Comparison of ENCODE assay signal across 15 mouse cellular contexts in the genomic region with DNA sequence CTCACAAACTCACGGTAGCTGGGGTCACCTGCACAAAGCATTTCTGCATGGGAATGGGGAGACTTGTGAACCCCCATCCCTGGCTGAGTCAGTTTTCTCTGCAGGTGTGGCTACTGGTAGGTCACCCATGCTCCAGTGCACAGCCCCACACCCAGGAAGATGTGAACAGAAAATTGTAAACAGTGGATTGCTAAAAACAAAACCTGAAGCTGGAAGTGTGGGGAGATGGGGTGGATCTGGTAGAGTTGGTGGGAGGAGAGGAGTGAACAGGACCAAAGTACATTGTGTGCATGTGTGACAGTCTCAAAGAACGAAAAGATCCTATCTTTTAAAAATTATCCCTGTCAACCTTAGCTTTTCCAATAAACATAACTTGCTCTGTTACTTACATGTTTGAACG.
"Had no signal": no experiment of that assay in that cellular context is flagged by ENCODE, and none has a peak within 500 bp of the region (broad histone marks: within the 10 kb centered on the region; RNA-seq: fewer than 3 reads in every experiment).

No protein-coding gene starts in this region.

- DNase-seq: kidney, adult 8-10 months; kidney, postnatal 14 days; lung, adult 2 months; lung, postnatal 10 days; lung, postnatal 4 days; midbrain, embryonic 14.5 days; retina, postnatal 1 day; right cerebral cortex, postnatal 4 days; spleen, adult 18-20 months; thymus, adult 18-20 months; thymus, postnatal 14 days had no signal

- H3K4me3 ChIP-seq: limb, embryonic 15.5 days; midbrain, embryonic 10.5 days; neural tube, embryonic 12.5 days had no signal

- H3K9ac ChIP-seq: limb, embryonic 15.5 days; neural tube, embryonic 12.5 days had no signal

- H3K4me2 ChIP-seq: limb, embryonic 15.5 days; neural tube, embryonic 12.5 days had no signal

- ATAC-seq: intestine, embryonic 16.5 days had no signal

- H3K4me1 ChIP-seq: midbrain, embryonic 10.5 days; neural tube, embryonic 12.5 days had no signal

- H3K27me3 ChIP-seq: limb, embryonic 15.5 days; neural tube, embryonic 12.5 days had no signal

- H3K27ac ChIP-seq: midbrain, embryonic 10.5 days; neural tube, embryonic 12.5 days had no signal

- H3K9me3 ChIP-seq: limb, embryonic 15.5 days; midbrain, embryonic 10.5 days; neural tube, embryonic 12.5 days had no signal
